Mouse (Mus musculus): ENCODE data around the gene Gltp.

DNA sequence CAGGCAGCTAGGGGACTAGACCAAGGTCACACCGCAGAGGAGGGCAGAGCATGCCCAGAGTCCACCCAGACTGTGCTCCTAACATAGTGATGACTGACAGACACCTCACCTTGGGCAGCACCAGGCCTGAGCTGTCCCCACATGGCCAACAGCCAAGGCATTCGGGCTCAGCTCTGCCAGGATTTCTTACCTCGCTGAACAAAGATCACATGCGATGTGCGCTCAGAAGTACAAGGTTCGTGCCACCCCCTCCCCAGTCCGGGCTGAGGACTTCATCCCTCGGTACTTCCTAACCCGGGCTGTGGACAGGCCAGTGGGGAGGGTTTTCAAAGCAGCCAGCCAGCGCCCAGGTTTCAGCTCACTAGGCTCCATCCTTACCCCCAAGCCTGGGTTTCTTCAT, 33.4 kb downstream of the Gltp start:
- TF ChIP-seq POLR2A (IDR thresholded peaks at IDR 0.05; ENCODE audit: low read depth, low read length) (no peak), CTCF (IDR thresholded peaks at IDR 0.05; ENCODE audit: extremely low read depth, insufficient read length, insufficient replicate concordance, low read depth, low read length) (no peak)
